Mouse (Mus musculus) 416B (cell line): Measurements from ENCODE around the gene Stard13.

ENCODE experiments used
- DNase-seq: peaks from one replicate; pipeline ENCODE4 v3.0.0; 2011; ENCODE audit warnings: low read depth

Stard13 gene

DNA sequence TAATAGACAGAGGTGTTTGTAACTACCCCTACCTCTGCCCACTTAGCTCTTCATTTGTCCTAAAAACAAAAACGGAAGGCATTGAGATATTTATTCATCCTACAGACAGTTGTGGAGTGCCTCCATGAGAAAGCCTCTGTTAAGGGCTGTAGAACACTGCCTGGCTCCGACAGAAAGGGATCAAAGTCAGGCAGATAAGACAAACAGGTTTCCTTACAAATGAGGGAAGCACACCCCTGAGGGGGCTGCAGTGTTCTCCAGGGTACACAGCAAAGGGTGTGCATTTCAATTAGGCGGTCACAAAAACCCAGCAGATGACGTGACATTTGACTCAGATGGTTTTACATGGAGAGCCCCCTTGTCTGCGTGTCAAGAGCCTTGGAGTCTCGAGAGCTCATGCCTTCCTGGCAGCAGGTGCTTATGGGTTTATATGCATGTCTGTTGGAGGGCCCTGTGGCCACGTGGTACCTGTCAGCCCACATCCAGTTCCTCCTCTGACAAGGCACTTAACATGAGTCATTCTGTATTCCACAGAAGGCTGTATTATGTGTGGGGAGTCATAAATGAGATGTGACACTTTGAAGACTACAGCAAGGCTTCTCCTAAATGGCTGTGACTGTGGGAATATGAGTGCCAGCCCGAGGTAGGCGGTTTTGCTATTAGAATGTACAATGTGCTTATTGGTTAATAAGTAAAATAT, 129.1 kb downstream of the Stard13 start:
- DNase-seq, result peak; percentile 27

DNA sequence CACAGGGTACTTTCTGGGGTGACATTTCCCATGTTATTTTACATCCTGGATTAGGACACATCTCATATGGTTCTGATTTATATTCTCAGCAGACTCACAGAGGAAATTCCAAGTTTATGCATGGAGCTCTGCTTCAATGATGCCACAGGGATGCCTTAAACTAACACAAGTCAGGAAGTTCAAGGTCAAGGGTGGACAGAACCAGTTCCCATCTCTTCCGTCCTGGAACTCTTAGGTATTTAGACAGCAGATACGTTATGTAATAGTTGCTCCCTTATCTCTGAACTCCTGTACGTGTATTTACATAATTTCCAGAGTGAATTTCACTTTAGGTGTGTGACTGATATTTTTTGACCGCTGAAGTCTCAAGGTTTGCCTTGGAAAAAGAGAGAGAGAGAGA, 130.4 kb downstream of the Stard13 start:
- no peak for DNase-seq

DNA sequence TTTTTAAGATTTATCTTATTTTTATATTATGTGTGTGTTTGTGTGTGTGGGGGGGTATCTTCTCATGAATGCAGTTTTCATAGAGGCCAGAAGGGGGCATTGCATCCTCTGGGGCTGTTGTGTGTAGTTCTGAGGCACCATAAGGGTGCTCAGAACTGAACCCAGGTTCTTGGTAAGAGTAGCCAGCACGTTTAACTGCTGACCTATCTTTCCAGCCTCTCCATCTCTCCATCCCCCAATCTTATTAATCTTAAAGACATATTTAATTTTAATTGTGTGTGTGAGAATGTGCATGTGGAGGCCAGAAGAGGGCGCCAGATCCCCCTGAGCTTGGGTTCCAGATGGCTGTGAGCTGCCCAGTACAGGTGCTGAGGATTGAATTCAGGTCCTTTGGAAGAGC, 131.4 kb downstream of the Stard13 start:
- DNase-seq, result peak; percentile 5

DNA sequence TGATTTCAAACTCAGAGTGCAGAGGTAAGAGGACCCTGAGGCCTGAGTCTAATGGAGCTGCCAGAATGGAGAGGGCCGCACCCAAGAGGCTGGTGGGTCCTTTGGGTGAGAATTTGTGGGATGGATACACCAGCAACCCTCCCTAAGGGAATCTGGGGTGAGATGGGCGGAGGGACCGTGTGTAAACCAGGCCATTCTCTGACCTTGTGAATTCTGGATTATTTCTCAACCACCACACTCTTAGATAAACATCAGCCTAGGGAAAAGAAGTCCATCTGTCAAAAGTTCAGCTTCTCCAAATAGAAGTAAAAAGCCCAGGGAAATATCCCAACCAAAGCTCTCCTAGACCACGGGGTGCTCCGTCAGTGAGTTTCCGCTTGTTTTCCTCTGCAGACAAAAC, 137.6 kb downstream of the Stard13 start:
- no peak for DNase-seq

DNA sequence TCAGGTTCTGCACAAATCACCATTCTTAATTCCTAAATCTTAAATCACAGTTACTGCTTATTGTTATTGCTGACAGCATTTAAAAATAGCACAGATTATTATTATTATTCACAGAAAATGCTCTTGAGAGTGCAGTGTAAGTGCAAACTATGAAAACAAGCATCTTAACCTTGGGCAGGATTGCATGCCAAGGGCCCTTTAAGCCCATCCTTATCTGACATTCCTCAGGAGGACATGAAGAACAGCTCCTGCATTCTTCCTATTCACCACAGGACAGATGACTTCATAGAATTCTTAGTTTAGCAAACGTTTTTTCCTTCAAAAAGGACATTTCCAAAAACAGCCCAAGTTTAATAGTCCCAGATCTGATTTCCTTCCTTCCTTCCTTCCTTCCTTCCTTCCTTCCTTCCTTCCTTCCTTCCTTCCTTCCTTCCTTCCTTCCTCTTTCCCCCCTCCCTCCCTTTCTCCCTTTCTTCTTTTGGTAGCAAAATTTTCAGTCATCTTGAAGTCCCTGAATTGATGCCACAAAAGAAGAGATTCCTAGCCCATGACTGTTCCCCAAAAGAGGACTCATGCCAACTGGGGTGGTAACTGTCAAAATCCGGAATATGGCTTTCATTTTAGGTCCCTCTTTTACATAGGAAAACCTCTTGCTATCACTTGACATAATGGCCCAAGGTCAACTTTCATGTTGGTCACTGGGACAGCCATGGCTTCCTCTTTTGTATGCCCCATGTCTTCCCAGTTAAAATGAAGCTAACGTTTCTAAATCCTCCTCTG, 140.6 kb downstream of the Stard13 start:
- DNase-seq, result no peak

DNA sequence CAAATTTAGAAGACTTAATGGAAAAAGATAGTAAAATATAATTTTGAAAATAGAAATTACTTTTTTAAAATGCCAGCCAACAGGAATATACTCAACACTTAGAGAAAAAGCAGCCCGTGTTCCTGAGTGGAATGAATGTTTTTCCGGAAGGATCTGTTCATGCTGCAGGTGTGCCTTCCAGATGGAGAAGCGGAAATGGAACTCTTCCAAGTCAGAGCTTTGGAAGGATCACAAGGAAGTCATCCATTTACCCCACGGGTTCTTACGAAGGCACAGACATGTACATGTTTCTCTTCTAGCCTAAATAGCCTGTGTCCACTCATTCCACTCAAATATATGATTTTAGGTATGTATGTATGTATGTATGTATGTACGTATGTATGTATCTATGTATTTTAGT, 142.6 kb downstream of the Stard13 start:
- DNase-seq, result no peak

DNA sequence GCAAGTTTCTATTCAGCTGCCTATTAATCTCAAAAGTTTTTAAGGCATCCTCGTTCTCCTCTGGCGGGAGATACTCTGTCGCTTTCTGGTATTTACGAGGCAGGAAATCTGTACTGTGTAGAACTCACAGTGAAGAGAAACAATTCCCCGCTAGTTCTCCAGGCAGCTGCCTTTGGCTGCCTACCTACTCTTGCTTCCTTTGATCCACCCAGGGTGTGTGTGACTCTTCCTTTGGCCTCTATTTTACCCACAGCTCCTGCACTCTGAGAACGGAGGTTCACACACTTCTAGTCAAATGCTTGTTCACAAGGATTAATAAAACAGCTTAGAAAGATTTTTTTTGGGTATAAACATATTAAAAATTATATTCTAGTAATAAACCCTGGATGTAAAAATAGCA, 144.4 kb downstream of the Stard13 start:
- DNase-seq, result no peak

DNA sequence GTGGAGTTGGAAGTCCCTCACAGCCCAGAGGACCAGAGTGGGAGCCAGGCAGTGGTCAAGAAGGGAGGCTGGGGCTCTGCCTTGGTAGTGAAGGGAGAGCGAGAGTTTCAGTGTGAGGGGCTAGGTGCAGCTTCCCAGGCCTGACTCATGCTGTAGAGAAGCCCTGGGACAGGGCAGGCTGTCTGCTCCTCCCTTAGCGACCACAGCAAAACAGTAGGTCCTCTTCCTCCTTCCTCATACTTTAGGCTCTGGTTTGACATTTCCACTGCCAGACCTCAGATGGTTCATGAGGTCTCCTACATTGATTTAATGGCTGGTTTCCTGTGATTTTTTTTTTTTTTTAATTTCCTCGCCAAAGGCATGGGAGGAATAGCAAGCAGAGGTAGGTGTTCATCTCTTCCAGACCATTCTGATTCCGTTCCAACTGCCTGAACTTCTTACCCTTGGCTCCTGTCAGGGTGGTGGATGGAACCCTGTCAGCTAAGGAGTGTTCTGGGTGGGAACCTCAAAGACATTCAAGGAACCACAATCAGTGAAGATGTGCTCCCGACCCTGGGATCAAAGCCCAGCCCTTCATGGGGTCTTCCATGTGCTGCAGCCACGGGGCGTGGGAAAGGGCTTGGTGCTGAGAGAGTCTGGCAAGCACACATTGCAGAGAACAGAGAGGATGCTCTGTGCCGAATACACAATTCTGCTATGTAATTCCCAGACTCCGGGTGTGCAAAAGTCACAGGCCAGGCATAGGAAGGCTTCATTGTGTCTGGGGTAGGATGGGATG, 147.0 kb downstream of the Stard13 start:
- DNase-seq, result no peak

DNA sequence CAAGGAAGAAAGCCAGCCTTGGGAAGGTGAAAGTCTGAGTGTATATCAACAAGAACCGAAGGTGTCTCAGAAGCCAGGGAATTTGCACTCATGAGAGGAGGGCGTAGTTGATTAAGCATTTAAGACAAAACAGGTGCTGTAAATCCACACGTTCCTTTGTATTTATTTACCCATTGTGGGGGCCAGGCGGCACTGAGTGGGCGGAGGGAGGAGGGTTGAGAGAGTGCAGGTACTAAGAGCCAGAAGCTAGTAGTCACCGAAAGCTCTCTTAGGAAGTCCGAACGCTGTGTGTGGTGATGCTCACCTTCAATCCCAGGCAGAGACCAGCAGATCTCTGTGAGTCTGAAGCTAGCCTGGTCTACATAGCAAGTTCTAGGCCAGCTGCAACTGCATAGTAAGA, 147.9 kb downstream of the Stard13 start:
- no peak for DNase-seq

DNA sequence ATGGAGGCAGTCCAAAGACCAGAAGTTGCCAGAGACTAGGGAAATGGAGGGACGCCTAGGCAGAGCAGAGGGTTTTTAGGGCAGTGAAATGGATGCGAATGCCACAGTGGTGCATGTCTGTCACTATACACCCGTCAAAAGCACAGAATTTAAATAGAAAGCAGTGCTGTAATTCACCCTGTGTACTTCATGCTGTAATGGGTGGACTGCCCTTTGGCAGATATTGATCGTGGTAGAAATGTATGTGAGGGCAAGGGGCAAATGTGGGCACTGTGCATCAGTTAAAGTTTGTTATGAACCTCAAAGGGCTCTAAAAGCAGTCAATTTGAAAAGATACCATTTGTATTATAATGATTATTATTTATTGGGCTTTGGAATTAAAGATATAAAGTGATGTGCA, 153.4 kb downstream of the Stard13 start:
- DNase-seq, result no peak

DNA sequence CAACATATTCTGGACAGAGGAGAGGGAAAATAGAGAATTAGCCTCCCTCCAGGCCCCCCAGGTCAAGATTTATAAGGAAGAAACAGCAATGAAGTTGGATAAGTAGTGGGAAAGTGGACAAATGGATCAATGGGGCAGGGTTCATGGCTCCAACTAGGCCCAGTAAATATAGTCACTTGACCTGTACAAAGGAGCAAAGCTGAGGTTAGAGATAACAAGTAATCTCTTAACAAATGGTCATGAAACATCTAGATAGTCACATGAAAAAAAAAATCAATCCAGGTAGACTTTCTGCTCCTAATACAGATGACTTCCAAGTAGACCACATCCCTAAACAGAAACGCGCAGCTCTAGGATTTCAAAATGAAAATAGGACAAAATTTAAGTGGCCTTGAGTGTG, 155.7 kb downstream of the Stard13 start:
- DNase-seq, result no peak

DNA sequence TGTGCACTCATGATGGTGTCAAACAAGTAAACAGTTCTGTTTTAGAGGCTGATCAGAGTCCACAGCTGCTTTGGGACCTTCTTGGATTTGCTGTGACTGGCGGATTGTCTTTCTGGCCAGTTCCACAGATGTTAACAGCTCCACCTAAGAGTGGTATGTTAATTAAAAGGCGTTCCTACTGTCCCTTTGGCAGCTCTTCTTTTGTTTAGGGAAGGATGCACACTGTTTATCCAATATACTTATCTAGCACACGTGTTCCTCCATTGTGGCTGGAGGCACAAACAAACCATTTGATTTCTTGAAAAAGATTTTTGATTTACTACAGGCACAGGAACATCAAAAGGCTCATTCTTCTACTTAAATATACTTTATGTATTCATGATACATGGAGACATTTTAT, 156.7 kb downstream of the Stard13 start:
- no peak for DNase-seq

DNA sequence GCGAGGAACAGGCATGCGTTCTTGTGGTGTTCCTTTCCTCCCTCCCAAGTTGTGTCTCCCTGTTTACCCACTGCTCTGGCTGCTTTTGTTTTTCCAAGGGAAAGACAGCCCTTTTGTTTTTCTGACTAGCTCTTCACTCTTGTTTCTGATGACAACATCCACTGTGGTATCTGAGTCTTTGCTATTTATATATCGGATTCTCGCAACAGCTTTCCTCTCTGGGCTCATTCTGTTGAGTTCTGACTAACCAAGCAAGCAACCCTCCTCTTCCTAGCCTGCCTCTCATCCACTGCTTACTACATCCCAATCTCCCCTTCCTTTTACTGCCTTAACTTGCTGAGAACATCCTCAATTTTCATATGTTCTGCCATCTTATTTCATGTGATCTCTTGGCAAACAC, 159.4 kb downstream of the Stard13 start:
- no peak for DNase-seq

DNA sequence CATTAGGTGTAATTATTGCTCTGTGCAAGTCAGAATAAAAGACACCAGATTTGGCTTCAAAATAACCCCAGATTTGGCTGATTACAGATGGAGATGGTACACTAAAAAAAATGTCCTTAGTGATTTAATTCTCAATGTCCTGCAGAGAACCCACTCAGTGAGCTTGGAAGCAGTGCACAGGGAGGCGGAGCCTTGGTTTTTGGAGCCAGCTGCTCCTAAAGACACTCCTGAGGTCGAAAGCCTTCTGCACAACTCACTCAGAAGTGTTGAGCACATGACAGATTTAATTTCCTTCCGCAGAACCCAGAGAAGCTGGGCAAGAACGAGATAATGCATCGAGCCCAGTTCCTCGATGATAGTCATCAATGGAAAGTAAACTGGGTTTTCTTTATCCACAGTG, 162.2 kb downstream of the Stard13 start:
- no peak for DNase-seq

DNA sequence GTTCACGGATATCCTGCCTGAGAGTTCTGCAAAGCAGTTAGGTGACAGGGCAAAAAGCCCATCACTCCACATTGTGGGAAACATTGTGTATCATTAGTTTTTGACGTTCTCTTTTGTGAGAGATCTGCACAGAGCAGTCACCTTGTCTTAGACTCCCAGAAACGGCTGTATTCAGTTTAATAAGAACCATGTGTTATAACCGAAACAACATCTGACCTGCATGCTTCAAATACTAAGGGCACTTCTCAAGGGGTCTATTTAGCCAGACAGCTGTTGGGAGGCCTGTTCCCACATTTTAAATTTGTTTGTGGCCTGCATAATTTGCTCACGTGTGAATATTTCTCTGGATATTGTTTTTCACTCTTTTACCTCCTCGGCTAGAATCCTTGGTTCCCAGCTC, 162.7 kb downstream of the Stard13 start:
- DNase-seq, result no peak

DNA sequence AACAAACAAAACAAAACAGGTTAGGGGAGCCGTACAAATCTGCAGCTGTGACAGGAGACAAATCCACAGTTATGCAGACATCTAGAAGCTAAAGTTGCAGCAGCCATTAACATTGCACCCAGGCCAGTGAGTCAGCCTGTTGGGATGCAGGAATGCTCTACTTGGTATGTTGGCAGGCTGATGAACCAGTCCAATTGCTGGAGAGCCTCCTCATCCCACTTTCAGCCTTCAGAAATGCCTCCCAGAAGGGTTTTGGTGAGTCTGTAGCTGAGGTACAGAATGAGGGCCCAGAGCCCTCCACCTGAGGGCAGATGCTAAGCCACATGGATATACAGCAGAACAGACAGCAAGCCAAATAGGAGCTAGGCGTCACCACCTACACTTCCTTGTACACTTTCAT, 164.1 kb downstream of the Stard13 start:
- no peak for DNase-seq

DNA sequence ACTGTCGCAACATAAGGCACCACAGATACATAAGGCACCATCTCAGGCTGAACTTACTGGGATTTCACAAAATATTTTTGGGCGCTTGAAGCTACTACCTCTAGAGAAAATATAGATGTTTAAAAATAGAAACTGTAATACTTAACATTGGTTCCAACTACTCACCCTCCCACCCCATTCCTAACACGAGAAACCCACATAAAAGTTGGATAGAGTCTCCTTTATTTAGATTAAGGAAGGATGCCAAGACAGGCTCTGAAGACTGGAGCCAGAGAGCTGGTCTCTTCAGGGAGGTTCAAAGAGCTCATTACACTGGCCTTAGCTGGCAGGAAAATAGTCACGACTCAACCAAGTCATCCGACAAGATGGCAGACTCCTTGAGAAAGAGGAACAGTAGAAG, 167.6 kb downstream of the Stard13 start:
- DNase-seq, result no peak

DNA sequence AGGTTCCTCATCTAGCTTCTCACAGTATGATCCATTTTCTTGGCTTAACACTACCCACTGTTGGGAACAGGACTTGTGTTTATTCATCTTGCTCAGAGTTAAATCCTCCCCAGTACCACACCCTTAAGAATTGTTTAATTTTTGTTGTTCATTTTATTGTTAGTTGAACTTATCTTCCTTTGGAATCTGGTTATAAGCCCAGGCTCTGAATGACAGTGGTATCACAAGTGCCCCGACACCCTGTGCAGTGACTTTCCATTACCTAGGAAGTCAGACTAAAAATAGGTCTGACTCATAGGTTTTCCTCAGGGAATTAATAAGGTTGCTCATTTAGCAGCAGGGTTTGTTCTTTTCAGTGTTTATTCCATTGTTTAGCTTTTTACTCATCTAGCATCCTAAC, 168.4 kb downstream of the Stard13 start:
- DNase-seq, result no peak

DNA sequence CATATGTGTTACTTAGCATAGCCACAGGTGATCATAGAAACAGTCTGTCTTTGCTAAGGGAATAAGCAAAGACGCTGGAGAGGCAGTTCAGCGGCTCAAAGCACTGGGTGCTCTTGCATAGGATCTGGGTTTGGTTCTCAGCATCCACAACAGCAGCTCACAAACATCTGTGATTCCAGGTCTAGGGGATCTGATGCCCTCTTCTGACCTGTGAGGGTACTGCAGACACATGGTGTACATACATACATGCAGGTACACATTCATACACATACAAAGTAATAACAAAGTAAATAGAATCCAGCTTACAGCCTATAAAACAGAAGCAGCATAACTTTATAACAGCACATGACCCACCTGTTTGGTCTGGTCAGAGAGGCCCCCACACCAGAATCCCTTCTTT, 171.7 kb downstream of the Stard13 start:
- no peak for DNase-seq

DNA sequence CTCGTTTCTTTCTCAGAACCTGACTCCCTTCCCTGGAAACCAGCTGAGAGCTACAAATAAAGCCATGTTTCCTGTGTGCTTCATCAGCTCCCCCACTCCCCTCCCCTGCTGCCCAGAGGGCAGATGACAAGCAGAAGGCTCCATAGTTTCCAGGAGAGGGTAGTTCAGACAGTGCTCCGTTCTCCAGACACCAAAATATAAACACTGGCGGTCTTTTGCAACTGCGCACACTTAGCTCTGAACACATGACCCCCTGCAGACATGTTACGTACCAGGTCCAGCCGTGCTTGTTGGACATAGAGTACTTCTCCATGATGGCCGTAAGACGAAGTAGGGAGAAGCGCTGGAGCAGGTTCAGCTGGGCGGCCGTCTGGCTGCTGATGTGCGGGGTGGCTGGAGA, 173.2 kb downstream of the Stard13 start:
- no peak for DNase-seq

DNA sequence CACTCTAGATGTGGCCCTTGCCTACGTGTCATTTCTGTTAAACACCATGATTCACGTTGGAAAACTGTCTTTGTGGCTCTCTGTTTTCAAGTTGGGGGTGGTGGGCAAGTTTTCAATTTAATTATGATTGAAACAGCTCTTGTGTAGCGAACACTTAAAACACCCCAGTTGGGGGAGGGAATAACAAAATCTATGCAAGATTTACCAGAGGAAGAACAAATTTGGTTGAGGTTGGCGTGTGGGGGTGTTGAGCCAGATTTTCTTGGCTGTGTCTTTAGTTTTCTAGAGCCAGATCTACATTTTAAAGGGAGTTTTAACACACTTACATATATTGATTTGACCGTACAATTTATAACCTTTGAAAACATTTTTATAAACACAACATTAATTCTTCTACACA, 173.9 kb downstream of the Stard13 start:
- no peak for DNase-seq

DNA sequence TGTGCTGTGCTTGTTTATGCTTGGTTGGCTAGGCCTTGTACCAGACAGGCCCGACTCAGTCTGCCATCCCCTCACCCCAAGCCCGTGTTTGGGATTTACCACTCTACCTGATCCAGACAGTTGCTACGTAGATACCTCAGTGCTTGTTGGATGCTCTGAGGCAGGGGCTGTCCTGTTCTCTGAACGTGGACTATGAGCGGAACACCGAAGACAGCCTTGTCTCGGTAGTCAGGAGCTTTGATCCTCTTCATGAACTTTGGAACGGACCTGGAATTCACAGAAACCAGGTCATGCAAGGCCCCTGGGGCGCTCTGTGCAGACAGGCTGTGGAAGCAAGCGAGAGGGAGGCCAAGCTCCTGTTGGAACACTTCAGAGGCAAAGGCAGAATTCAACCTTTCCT, 174.3 kb downstream of the Stard13 start:
- DNase-seq, result no peak

DNA sequence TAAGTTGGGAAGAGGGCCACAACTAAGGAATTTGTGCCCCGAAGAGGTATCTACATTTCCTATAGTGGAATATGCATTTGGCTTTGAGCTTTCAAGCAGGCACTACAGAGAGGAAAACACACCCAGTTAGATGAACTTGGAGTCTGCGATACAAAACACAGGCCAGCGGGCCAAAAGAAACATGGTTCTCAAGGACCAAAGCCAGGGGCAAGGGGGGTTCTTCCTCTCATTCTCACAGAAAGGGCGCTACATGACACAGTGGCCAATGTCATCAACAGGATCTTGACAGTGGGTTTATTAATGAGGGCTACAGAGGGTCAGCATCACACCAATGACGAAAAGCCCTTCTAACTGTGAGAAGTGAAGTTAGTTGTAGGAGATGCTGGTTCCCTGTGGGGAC, 175.9 kb downstream of the Stard13 start:
- no peak for DNase-seq
